Mouse (Mus musculus) small intestine, adult 10 weeks (tissue): ENCODE data around the gene Ror1. TPM values are rescaled to one million over a fixed set of nuclear protein-coding genes. Genes with fewer than 3 reads are reported as not detected.

ENCODE experiments used
- polyA plus RNA-seq: library from polyadenylated mRNA; stranded (reverse); fragments of 350-450 nt; fragmentation: Illumina TruSeq; extraction: RNeasy Lipid Tissue Mini Kit (QIAGEN cat#74804); gene quantifications from one replicate; pipeline ENCODE4 v1.2.3, GENCODE M21; 2014; ENCODE audit warnings: low replicate concordance

Ror1 gene
- 1.9 TPM for polyA plus RNA-seq

GRCm38 (mm10) chr4:100095685-100096595 lies at the start of gene Ror1:
TSS of gene Ror1 (plus strand) at chr4:100095791.

DNA sequence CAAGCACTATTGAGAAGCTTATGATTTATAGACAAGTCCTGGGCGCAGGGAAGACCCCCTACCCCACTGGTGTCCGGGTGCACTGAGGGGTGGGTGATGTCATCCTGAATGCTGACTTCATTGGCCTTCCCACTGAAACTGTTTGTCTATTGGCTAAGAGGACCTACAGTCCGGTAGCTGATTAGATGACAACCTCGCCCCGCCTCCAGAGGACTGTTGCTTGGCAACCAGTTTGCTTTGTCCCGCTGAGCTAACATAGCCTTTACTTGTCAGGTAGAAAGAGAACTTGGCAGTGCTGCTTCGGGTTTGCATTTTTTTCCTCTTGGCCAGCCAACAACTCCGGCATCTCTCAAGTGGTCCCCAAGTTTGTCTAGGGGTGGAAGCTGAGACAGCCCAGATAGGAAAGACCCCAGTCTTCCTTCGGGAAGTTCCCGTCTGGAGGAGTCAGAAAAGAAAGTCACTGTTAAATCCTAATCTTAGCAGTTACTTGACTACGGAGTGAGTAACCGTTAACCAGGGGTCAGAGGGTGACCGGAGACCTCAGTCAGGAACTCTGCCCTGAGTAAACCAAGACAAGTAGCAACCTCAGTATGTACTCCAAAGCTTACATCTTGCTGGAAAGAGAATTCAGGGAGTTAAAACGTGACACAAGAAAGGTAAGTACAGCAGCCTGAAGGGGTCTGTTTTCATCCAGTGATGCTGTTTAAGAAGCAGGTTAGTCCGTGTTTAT lies 383.2 kb downstream of the Ror1 start, which contains the start of gene Ube2u:
Ube2u (plus strand) TSS at position 258 of the 730 bp plus-strand sequence.

Other genes starting within 250 kb of the Ror1 start
- gene Pgm1, start 166.4 kb upstream of the Ror1 start, polyA plus RNA-seq = 24.9 TPM
- 38.4 TPM for gene Itgb3bp, start 166.0 kb upstream of the Ror1 start, polyA plus RNA-seq